Mouse (Mus musculus): Measurements from ENCODE around the gene Fancc.

Gene Fancc

DNA sequence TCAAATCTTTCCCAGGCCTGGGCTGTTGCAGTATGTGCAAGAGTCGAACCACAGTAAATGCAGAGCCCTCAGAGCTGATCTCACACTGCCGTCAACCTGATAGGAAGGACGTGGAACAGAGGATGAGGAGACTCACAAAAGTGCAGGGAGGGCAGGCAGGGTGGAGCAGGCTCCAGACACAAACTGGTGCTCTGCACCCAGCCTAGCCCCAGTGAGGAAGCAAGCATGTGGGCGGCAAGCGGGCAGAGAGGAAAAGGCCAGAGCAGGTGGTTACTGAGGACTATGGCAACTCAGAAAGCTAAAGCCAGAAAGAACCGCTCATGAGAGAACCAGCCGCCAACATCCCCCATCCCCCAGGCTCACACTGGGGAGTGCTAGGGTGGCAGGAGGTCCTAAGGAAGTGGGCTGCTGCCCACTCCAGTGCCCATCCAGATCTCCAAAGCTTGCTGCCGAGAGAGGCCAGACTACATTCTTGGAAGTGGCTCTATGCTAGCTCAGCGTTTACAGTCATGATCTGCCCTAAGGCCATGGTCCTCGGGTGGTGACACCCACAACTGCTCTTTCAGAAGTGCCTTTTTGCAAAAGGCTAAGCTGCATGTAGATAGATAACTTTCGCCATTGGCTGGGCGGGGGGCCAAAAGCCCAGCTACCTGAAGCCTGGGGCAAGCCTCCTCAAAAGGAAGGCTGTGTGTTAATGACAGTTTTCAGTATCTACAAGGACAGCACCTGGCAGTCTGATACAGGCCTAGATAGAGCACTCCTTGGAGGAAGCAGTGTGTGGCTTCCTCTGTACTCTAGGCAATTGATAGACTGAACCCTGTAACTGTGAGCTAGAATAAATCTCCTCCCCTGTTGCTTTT lies 183.1 kb downstream of the Fancc start:
- DNase-seq = no peak

DNA sequence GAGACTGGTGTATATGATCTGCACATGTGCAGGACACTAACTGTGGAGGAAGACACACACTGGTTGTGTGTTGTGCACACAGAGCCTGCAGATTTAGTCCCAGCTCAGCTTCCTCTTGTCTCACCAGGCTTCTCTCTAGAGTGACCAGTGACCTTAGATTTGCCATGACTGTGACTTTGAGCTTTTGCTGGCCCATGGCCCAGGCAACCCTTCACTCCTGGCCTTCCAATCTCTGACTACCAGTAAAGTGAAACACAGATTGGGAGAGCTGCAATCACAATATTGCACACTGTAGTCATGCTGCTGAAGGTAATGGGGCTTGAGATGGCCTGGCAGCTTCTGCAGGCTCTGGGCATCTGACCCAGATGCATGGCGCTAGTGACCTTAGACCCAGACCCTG lies 183.8 kb downstream of the Fancc start:
- DNase-seq = no peak

DNA sequence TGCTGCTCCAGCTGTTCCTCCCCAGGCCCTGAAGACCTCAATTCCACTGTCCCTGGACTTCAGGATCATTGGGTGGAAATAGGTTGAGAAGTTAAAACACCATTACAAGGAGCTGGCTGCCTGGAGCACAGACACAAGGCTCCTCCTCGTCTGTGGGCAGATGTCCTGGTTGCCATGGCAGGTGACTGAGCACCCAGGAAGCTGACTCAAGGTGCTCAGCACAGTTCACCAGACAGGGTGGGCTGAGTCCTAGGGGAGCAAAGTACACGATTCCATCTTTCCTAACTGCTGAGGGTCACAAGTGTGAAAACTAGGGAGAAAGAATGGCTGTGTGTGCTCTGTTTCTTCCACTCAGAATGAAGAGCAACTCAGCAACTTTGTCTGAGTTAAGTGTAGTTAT lies 185.9 kb downstream of the Fancc start:
- DNase-seq = no peak

DNA sequence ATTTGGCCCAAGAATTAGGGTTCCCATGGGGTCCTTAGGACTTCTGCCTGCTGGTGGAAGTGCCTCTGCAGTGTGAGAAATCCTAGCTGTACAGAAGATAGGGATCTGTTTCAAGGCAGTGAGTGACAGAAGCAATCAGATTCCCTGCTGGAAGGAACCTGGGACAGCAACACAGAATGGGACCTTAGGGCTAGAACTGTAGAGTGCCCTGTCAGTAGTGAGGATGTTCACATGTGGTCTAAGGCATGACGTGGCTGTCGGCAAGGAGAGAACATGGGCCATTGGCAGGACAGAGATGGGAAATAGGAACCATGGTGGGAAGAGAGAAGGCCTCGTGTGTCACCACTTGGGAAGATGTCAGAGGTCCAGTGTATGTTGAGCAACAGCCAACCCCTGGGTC lies 187.5 kb downstream of the Fancc start:
- DNase-seq = no peak

DNA sequence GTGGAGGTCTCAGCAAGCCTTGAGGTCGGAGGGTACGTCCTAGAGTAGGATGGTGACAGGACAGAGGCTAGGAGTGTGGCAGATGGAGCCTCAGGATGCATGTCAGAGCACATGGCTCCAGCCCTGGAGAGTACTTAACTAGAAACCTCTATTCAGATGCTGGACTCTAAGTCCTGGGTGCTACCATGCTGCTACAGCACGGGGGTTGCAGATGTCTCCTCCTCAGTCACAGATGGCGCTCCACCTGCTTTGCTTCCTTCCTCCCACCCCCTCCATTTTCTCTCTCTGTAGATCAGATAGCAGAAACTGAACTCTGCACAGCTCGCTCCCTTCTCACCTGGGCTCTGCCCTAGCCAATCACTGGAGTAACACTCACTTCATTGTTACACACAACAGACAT lies 190.3 kb downstream of the Fancc start:
- DNase-seq = peak; percentile 59

DNA sequence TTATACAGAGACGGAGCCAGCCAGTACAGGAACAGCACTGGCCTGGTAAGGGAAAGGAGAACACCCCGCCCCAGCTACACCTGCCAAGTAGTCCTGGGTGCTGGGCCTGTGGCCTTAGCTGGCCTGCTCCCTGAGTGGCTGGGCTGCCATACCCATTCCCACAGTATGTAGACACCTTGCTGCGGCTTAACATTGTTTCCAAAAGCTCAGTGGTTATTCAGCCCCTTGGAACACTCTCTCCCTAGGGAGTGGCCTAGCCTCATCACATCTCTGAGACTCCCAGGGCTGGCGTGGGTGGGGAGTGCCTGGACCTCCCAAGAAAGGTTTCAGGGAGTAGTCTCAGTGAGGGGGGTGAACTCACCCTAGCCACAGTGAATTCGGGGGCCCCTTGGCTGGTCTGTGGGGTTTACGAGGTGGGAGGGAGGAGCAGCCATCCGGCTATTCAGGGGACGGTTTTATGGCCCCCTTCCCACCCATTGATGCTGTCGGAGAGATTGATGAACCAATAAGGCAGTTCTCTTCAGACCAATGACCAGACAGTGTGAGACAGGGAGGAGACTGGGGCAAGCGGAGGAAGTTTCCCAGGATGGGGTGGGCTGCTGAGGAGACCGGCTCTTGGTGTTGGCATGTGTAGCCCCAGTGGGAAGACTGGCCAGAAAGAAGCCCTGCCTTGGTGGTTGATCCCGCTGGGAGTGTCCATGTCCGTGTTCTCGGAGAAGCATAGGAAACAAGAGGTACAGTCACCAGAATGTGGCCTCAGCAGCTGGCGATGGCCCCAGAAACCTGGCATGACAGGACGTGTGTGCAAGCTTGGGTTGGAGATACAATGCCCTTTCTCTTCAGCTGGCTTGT lies 191.7 kb downstream of the Fancc start:
- no peak for DNase-seq

DNA sequence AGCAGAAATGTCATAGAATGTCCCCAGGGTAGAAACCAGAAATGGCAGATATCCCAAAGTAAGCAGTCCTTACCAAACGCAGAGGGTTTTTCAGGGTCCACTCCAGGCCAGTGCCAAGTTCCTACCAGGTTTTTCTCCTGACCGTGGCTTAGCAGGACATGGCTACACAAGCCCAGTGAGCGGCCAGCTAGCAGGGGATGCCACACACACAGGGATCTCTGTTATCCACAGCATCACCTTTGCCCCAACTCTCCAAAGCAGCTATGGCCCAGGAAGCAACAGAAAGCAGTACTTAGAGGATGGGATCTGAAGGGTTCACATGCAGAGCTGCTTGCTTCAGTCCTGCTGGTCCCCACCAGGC lies 192.3 kb downstream of the Fancc start:
- no peak for DNase-seq

DNA sequence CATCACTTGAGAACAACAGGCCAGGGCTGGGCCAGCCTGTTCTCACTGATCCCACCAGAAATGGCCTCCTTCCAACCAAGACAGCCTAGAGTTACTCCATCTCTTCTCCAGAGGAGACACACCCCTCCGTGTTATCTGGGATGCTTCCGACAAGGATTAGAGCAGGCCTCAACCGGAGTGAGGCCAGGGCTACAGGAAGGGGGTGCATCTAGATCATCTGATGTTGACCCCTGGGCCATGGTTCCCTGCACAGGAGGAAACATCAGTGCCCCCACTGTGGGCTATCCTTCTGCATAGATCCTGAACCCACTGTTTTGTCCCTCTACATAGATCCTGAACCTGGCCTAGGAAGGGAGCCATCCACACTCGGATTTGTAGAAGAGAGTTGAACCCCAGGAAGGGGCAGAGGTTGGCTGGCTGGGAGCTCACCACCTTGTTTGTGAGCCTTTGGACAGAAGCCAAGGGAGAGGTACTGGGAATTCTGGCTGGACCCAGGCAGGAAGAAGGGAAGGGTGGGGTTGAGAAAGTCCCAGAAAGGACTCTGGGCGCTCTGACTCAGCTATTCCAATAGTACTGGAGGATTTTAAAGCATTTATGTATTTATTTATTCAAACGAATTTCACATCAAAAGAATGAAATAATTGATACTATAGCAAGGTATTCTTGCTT lies 192.8 kb downstream of the Fancc start:
- DNase-seq = no peak

DNA sequence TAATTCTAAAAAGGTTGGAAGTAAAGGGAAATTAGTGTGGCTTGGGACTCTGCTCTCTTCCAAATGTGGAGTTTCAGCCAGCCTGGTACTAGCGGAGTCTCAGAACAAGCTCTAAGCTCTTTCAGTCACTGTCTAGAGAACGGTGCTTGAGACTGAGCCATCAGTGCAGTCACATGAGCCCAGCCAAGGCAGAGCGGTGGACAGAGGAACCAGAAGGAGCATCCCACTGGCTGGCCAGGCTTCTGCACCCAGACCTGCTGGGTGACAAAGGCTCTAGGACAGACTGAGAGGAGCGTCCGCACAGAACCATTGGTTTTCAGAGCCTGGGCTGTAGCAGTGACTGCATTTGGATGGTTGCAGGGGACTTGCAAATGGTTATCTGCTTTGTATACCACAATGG lies 194.7 kb downstream of the Fancc start:
- no peak for DNase-seq

DNA sequence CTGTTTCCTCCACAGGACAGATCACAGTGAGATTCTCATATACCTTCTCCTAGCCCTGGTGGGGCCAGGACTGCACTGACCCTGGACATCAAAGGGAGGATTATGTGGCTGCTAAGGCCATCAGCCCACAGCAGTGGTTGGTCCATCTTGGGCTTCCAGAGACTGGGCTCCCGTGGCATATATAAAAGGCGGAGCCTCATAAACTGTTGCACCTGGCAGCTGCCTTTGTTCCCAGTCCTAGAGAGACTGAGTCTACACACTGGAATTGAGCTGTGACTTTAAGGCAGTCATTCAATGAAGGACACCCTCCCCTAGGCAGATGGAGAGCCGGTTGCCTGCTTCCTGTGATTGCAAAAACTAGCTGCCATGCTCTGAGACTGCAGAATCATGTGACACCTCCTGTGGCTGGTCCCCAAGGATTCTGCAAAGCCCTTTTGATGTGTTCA lies 195.3 kb downstream of the Fancc start:
- DNase-seq = no peak

DNA sequence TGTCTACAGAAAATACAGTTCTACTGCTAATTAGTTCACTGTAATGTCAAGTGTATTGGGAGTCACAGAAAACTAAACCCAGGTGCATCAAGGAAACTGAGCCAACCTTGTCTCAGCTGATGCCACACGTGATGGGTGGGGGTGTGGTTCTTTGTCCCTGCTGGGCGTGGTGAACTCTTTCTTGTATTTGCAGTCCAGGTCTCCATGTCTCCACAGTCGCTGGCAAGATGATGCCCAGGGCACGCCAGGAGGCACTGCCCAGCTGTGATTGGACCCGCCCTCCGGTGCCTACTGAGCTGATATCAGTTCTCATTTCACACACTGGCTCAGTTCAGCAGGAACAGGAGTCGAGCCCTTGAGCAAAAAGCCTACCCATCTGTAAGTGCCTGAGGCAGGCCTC lies 196.1 kb downstream of the Fancc start:
- DNase-seq = no peak

DNA sequence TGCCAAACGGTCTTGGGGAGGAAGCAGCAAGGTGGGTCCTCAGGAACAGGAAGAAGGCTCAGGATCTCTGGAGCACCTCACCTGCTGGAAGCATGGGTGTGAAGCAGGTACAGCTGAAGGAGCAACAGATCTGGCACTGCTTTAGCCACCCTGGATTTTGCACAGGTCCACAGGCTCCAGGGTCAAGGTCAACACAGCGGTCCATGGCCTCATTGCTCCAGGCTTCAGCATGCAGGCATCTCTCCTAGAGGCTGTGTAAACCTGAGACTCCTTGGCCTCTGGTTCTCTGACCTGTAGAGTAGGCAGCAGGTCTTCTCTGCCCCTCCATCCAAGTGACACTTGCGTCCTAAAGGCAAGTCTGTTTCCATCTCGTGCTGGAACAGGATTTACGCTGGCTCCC lies 198.1 kb downstream of the Fancc start:
- no peak for DNase-seq

DNA sequence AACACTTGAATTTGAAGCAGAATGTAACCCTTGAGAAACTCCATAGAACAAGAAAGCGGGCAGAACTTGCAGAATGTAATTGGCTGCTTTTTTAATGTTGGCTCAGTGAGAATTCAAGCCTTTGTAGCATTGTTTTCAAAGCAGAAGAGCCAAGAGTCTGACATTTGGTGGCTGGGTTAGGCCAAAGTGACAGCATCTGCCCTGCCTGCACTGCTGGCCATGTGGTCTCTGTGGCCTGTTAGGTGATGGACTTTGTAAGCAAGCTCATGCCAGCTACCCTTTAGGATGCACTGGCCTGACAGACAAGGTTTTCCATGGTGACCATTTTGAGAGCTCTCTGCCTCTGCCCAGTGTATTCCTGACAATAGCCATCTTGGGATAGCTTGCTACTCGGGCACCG lies 199.1 kb downstream of the Fancc start:
- no peak for DNase-seq

DNA sequence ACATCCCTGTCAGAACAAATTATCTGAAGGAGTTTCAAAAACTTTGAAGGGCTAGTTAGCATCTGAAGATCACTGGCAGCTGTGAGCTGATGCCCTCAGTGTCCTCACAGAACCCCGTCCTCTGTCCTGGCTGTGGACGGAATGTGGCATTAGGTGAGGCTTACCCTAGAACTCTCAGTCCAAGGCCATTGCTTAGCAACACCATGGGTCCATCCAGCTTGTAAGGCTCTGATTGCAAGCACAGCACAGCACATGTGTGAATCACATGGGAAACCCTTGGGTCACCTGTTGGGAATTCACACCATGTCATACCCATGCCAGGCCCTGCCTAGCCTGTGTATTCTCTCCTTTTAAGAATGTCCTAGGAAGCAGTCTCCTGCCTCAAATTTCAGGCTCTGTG lies 200.1 kb downstream of the Fancc start:
- DNase-seq = no peak

DNA sequence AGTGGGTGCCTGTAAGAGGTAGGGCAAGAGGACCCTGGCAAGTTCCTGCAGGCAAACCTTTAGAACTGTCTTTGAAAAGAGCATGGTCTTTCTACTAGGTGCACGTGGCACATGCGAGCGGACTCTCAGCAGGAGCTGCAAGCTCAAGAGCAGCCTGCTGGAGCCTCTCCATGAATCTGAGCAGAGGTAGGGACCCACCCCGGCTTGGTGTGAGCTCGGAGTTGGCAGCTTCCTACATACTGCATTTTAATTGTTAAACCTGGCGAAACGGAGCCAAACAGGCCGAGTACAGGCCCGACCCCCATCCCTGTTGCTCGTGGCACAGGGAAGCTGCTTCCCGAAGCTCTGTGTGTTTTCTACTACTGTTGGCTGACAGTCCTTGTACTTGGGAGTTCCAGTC lies 200.8 kb downstream of the Fancc start:
- DNase-seq = no peak

DNA sequence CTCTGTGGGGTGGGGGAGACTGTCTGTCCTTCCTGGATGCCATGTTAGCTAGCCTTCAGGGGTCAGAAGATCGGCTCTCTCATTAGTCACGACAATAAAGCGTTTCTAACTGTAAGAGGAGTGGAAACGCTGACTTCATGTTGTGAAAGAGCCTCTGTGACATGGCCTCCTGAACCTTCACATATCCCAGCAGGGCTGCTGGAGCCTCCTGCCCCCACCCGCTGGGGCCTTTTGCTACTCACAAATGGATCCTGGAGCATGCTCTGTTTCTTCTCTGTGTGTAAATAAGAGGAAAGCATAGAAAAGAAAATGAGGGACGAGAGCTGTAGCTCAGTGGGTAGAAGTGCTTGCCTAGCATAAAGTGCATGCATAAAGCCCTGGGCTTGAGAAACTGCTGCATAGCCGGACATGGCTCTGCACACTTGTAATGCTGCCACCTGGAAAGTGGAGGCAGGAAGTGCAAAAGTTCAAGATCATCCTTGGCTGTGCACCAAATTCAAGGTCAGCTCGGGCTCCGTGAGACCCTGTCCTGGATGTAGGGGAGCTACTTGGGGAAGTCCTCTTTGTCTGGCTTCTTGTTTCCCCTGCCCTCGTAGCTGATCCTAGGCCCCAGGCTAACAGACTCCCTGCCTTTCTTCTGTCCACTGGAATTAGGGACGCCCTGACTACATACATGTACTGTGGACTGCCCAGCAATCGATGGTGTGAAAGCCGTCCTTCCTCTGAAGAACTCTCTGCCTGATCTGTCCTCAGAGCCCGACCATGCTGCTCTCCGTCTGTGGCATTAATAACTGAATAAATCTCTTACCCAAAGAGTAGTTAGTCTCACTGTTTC lies 202.5 kb downstream of the Fancc start:
- DNase-seq = no peak

DNA sequence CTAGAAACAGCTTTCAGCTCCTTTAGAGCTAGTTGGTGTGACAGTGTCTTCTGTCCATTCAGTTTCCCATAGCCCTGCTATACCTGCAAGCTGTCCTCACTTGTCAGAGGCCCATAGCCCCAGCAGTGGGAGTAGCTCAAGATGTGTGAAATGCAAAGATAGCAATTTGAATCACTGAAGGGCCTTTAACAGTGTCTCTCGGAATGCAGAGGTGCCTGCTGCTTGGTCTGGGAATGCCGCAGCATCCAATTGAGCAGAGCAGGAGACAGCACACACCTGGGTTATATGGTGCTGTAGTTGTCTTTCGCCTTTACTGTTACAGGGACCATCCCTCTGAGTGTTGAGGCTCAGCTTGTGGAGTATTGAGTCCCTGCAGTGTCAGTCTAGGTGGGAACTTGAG lies 203.4 kb downstream of the Fancc start:
- DNase-seq = no peak

DNA sequence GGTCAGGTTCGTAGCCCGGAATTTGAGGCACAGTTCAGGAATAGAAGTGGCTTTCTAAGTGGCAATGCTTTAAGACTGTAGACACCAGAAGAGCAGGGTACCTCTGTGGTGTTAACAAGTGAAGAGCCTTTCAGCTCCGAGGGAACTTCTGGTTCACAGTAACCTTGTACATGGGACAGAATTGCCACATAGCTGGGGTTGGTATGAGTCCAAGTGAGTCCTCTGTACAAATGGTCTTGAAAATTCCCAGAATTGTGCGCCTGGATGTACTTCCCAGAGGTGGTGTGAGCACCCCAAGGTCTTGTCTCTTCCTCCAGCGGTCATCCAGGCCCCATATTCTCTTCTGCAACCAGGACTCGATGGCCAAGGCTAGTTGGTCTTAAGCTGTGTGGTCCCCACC lies 206.1 kb downstream of the Fancc start:
- no peak for DNase-seq

DNA sequence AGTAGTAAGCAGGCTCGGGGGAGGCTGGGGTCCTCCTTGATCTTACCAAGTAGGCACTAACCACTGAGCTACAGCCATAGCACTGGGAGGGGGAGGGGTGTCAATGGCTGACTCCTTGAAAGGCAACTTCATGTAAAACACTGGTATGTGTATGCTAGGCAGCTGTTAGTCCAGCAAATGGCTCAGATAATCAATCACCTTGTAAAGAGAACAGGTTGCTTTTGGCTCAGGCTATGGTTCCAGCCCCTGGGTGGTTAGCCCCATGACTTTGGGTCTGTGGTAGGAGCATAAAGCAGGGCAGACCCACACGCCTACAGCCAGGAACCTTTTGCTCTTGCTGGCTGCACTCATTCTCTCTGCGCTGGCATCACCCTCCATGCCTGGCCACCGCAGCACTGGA lies 207.0 kb downstream of the Fancc start:
- no peak for DNase-seq

DNA sequence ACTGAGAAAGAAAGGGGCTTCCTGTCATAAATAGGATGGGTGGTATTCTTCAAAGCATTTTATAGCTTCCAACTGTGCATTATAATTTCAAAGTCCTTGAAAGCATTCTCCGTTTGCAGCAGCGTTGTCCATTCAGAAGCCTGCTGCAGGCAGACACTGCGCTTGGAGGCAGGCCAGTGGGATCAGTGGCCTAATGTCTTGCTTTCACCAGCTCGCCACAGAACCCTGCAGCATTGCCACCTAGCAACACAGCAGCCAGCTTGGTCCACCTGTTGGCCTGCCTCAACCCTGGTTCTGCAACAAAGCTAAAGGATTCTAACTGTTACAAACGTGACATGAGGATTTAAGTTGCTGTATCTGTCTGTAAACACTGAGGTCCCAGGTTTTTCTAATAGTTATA lies 207.4 kb downstream of the Fancc start:
- DNase-seq = no peak

DNA sequence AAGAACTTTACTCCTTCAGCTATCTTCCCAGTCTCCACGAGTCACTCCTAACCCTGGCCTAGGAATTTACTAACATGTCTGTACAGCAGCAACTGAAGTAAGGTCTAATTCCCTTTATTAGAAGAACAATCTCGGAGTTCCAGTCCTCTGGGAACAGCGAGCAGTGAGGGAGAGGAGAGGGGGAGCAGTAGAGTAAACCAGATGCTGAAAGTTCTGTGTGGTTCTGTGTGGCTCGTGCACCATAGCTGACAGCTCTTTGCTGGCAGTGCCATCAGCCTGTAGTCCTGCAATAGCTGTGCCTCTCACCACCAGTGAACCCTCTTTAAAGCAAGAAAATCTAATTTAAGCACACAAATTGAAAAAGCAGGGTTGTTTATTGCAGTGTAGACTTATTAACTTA lies 207.9 kb downstream of the Fancc start:
- DNase-seq = no peak

DNA sequence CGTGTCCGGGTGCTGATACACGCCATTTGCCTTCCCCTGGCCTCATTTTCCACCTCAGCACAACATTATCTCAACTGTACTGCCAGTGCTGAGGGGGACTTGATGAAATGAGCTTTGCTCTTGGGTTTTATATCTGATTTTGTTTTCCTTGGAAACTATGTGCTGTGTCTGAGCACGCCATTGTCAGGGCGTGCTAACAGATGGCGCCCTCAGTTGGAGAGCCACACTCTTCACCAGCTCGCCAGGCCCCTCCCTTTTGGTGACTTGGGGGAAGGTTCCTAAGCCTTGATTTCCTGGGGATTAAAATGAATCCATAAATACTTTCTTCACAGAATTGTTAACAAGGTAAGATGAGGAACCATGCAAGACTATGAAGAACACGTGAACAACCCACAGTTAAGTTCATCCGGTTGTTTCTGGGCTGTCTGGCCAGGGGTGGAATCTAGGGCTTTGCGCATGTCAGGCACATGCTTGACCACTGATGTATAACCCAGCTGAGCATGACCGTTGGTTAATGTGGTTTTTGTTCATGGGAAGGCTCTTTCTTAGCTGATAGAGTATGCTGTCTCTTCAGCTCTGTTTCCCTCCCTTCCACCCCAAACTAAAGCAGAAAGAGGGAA lies 210.5 kb downstream of the Fancc start:
- no peak for DNase-seq

Measured in right cerebral cortex, postnatal 25 days (tissue).